Mouse (Mus musculus) cerebellum, adult 2 months (tissue): Measurements from ENCODE around the gene Cpe. TPM values are rescaled to one million over a fixed set of nuclear protein-coding genes. Genes with fewer than 3 reads are reported as not detected.

Experiments
- DNase-seq, 2 experiments: peaks; one replicate each; pipeline ENCODE4 v3.0.0; 2021
- H3K27ac ChIP-seq: fragments of 200-500 bp; 2 replicates; pipeline ENCODE4 v1.5.1; 2012; ENCODE audit warnings: low read length, control low read depth, inconsistent platforms; ENCODE audit not compliant: insufficient read depth
- H3K27me3 ChIP-seq: fragments of 200-500 bp; 2 replicates; pipeline ENCODE4 v1.6.1; 2012; ENCODE audit warnings: inconsistent platforms, mild to moderate bottlenecking, low read length, moderate library complexity; ENCODE audit not compliant: control insufficient read depth, insufficient read depth
- H3K4me1 ChIP-seq: fragments of 200-500 bp; 2 replicates; pipeline ENCODE4 v1.6.1; 2011; ENCODE audit warnings: low read length; ENCODE audit not compliant: control insufficient read depth, insufficient read depth
- H3K4me3 ChIP-seq: fragments of 200-500 bp; replicated peaks from 2 replicates; pipeline ENCODE3; 2011; ENCODE audit warnings: mild to moderate bottlenecking, low read depth, low read length, control low read depth; ENCODE audit not compliant: insufficient read depth
- CTCF ChIP-seq: fragments of 200-500 bp; IDR thresholded peaks from 2 replicates; pipeline ENCODE4 v1.5.1; 2011; ENCODE audit warnings: low read depth, mild to moderate bottlenecking, control low read depth, low read length, moderate library complexity, borderline replicate concordance; ENCODE audit not compliant: insufficient read depth
- POLR2A ChIP-seq: fragments of 200-500 bp; IDR thresholded peaks from 2 replicates; pipeline ENCODE4 v1.6.1; 2011; ENCODE audit warnings: low read length, control low read depth, borderline replicate concordance; ENCODE audit not compliant: insufficient read depth
- WGBS: fragments of 180-500 bp; shearing (Covaris S2); methylation state at CpG from one replicate; pipeline ENCODE4 v1.1.7; 2018; 5-methylcytosine and 5-hydroxymethylcytosine counted together
- polyA plus RNA-seq: library from polyadenylated mRNA; depleted of rRNA; stranded (reverse); fragments of >200 nt; gene quantifications from 2 replicates; pipeline ENCODE4 v1.2.3, GENCODE M21; 2012

The Cpe gene
- polyA plus RNA-seq, 1 experiment: 722 TPM

DNA sequence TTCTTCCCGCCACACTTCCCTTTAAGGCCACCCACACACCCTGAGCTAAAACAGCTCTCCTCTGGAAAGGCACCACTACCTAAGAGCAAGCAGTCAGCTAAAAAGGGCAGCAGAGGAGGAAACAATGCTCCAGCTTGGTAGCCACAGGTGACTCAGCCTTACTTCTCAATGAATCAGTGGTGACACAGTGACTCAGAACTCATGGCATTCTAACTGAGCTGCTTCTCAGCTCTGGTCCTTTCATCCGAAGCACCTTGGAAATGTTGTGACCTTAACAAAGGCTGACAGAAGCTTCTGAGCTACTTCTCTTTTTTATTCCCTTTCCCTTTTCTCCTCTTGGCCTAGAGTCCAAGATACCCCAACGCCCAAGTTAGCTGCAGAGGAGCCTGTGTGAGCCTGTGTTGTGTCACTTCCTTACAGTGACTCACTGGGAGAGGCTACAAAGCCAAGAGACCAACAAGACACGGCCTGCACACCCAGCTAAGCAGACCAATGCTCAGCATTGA is 33.4 kb upstream of the Cpe start:
- H3K4me1 ChIP-seq: no peaks in the 10 kb centered on the region; the same call in 1 of the 2 replicates
- TF ChIP-seq POLR2A (no peak), CTCF (no peak)
- no peak overlapping the region for H3K4me3 ChIP-seq
- DNase-seq: no peak
- H3K27ac ChIP-seq: no peak overlapping the region
- no peaks in the 10 kb centered on the region for H3K27me3 ChIP-seq
- WGBS: 86% methylated on average over 4 of the region's 4 CpGs

DNA sequence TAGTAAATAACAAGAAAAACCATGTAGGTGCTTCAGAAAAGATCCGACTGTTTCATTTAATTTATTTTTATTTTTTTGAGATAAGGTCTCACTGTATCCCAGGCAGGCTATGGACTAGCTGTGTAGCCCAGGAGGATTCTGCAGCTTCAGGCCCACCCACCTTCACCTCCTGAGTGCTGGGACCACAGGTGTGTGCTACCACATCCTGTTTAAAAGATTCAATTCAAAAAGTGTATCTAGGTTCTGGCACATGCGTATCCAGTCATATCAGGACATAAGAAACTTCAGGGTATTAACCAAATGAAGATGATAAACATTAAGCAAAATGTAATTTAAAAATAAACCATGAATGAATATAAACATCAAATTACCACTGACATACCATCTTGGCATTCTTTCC is 30.4 kb upstream of the Cpe start:
- TF ChIP-seq CTCF (no peak), POLR2A (no peak)
- Histone ChIP-seq H3K27ac (no peak overlapping the region), H3K27me3 (no peaks in the 10 kb centered on the region), H3K4me3 (no peak overlapping the region), H3K4me1 (no peaks in the 10 kb centered on the region; the same call in 1 of the 2 replicates)
- DNase-seq: no peak
- 91% methylated on average over 2 of the region's 2 CpGs for WGBS

DNA sequence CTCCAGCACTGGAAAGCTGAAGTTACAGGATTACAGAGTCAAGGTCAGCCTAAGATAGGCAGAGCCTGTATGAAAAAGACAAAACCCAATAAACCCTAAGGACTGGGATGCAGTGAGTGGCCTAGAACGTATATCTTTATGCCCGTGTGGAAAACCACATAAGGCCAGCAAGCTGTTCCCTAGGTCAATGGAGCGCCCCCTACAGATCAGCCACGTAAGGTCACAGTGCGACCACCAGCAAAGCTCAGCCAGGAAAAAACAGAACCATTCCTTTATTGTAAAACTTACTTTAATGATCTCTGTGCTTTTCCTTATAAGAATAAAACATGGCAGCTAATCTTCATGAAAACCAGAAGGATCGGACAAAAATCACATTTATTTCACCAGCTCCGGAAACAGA is 25.0 kb upstream of the Cpe start:
- no peaks in the 10 kb centered on the region for H3K4me1 ChIP-seq
- DNase-seq: no peak
- peak; percentile 20; the same call in 1 of the 2 replicates for TF ChIP-seq CTCF
- TF ChIP-seq POLR2A: no peak
- WGBS: 88% methylated on average over 7 of the region's 7 CpGs
- H3K27me3 ChIP-seq: no peaks in the 10 kb centered on the region
- H3K4me3 ChIP-seq: no peak overlapping the region
- no peak overlapping the region for H3K27ac ChIP-seq

DNA sequence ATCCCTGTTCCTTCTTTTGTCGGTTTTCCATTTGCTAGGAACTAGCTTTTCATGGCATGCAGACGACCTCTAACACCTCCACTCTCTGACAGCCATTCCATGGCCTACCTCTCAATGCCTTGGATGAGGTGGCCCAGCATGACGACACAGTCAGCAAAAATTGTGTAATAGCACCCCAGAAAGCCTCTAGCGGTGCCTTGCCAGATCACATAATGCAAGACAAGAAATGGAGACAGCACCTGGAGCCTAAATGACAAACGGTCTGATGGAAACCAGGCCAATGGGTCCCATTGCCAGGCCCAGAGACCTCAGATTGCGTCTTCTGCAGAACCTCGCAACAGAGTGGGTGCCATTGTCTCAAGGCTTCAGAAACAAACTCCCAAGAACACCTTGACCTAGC is 19.6 kb upstream of the Cpe start:
- no peak overlapping the region for H3K4me3 ChIP-seq
- H3K27me3 ChIP-seq: no peaks in the 10 kb centered on the region
- H3K4me1 ChIP-seq: no peaks in the 10 kb centered on the region
- DNase-seq: no peak
- no peak overlapping the region for H3K27ac ChIP-seq
- TF ChIP-seq POLR2A: no peak
- no peak for TF ChIP-seq CTCF
- 90% methylated on average over 7 of the region's 7 CpGs for WGBS

DNA sequence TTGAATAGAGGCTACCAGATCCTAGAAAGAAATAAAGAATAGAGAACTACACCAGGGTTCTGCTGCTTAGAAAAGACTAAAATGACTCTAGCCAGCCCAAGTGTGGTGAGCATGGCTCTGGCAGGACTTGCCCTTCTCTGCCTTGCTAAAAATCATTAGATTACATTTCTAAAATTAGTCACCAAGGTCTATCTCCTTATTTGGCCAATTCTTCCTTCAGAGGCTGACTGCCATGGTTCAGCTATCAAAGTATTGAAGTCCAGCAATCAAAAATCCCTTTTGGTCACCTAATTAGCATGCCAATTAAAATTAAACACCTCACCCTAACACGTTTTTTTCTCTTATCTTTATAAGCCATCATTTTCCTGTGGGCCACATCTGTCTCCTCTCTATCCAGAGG is 18.7 kb upstream of the Cpe start:
- H3K4me3 ChIP-seq: no peak overlapping the region
- no peak overlapping the region for H3K27ac ChIP-seq
- no peaks in the 10 kb centered on the region for H3K27me3 ChIP-seq
- DNase-seq: no peak
- 37% methylated on average over 1 of the region's 1 CpGs for WGBS
- no peaks in the 10 kb centered on the region for H3K4me1 ChIP-seq
- TF ChIP-seq CTCF: no peak
- TF ChIP-seq POLR2A: no peak

DNA sequence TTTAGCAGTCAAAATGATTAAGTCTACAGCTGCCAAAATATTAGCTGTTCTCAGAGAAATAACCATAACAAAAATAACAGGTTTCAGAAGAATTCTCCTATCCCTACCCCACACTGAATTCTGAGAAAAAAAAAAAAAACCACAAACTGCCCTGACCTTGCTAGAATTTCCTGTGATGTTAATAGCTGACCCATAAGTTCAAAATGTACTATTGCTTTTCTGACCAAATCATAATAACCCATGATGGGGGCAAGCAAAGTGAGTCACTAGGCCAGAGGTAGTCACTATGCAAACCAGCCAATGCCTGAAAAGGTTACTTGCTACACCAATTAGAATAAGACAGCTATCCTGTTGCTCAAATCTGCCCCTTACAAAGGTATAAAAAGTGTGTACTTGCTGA is 14.6 kb upstream of the Cpe start:
- Histone ChIP-seq H3K27me3 (no peaks in the 10 kb centered on the region), H3K27ac (no peak overlapping the region), H3K4me3 (no peak overlapping the region), H3K4me1 (no peaks in the 10 kb centered on the region)
- no peak for DNase-seq
- TF ChIP-seq CTCF (no peak), POLR2A (no peak)

DNA sequence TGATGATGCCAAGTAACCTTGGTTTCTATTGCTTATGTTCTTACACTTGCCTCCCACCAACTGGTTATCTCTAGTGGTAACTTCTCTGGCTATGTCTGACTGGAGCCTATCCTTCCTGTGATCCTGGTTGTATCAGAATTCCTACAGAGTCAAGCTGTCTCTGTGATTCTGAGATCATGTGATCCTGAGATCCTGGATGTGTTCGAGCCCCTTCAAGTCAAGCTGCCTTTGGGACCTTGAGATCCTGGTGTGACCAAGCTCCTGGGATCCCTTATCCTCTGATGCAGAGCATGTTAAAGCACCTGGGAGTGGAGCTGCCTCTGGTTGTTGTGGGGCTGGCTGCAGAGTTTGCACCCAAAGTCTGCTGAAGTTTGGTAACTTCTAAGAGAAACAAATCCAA is 10.3 kb upstream of the Cpe start:
- TF ChIP-seq CTCF (no peak), POLR2A (no peak)
- DNase-seq: no peak
- Histone ChIP-seq H3K27ac (no peak overlapping the region), H3K4me1 (no peaks in the 10 kb centered on the region), H3K27me3 (no peaks in the 10 kb centered on the region), H3K4me3 (no peak overlapping the region)
- WGBS: 85% methylated on average over 1 of the region's 1 CpGs

DNA sequence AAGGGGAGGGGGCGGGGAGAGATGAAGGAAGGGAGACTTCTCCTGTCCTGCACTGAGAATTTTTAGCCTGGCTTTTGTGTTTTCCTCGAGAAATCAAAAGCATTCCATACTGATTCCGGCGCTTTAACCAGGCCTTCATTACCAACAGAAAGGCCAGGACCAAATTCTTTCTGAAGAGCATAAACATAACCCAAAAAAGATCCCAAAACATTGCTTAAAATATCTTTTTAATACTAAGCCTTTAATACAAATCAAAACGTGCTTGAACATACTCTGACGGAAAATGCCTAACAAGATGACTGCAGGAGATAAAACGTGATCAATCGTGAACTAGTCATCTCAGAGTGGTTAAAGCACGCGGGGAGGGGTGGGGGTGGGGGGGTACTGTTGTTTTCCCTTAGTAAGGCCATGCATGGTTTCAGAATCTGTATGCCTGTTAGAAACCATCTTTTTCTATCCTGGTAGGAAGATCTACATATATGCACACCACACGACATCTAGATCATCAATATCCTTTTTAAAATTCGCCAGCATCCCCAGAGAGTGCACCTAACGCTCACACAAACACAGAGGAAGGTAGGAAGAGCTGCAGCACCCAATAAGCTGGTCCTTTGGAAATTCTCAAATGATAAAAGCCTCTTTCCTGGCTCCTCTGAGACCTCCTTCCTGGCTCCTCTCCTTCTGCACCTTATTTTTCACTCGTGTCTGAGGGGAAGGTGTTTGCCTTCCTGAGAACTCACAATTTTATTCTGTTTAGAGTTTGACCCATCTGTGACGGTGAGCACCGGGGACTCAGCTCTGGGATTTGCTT is 1.1 kb downstream of the Cpe start:
- peak in 1 of 2 experiments; percentile 42 for DNase-seq

More for the DNA sequence above, 1.1 kb downstream of the Cpe start:
- Histone ChIP-seq H3K4me1 (peaks cover 8% of the 10 kb centered on the region), H3K4me3 (peak overlapping the region; percentile 81), H3K27me3 (no peaks in the 10 kb centered on the region), H3K27ac (peak overlapping the region; percentile 97)
- TF ChIP-seq POLR2A (no peak; the same call in 1 of the 2 replicates), CTCF (no peak)
- WGBS: 7% methylated on average over 16 of the region's 16 CpGs
